Mouse (Mus musculus) limb, embryonic 13.5 days (tissue): Measurements from ENCODE around the gene Tas2r138. TPM values are rescaled to one million over a fixed set of nuclear protein-coding genes. Genes with fewer than 3 reads are reported as not detected.
"Not testable (repeated sequence)": the region's sequence is repeated elsewhere in the genome, so short reads cannot be mapped to it uniquely, and the experiment has no call there.

Source experiments
- ATAC-seq: fragments of 200-750 bp; cut with Nextera tagmentation; 2 replicates; pipeline ENCODE4 v1.8.0; 2017; ENCODE audit warnings: low read depth, moderate number of reproducible peaks, moderate TSS enrichment; ENCODE audit not compliant: low FRiP score
- H3K27ac ChIP-seq: fragments of 300-500 bp; sonication (generic); 2 replicates; pipeline ENCODE4 v1.5.1; 2015; ENCODE audit warnings: inconsistent platforms, mild to moderate bottlenecking, moderate library complexity
- H3K27me3 ChIP-seq: fragments of 300-500 bp; sonication (generic); 2 replicates; pipeline ENCODE4 v1.6.1; 2015; ENCODE audit warnings: mild to moderate bottlenecking, inconsistent platforms
- H3K36me3 ChIP-seq: fragments of 300-500 bp; sonication (generic); 2 replicates; pipeline ENCODE4 v1.6.1; 2015; ENCODE audit warnings: inconsistent platforms, mild to moderate bottlenecking, moderate library complexity
- H3K4me1 ChIP-seq: fragments of 300-500 bp; sonication (generic); 2 replicates; pipeline ENCODE4 v1.6.1; 2015; ENCODE audit warnings: inconsistent platforms
- H3K4me2 ChIP-seq: fragments of 300-500 bp; sonication (generic); replicated peaks from 2 replicates; pipeline ENCODE4 v1.6.1; 2015; ENCODE audit warnings: inconsistent platforms, mild to moderate bottlenecking, moderate library complexity
- H3K4me3 ChIP-seq: fragments of 300-500 bp; sonication (generic); 2 replicates; pipeline ENCODE4 v1.5.1; 2015; ENCODE audit warnings: moderate library complexity, mild to moderate bottlenecking, inconsistent platforms
- H3K9ac ChIP-seq: fragments of 300-500 bp; sonication (generic); 2 replicates; pipeline ENCODE4 v1.6.1; 2015; ENCODE audit warnings: mild to moderate bottlenecking, inconsistent platforms
- H3K9me3 ChIP-seq: fragments of 300-500 bp; sonication (generic); 2 replicates; pipeline ENCODE4 v1.6.1; 2016; ENCODE audit warnings: inconsistent platforms
- WGBS: fragments of 180-500 bp; shearing (Covaris S2); methylation state at CpG from one replicate; pipeline ENCODE4 v1.1.7; 2015; 5-methylcytosine and 5-hydroxymethylcytosine counted together
- polyA plus RNA-seq: library from polyadenylated mRNA; unstranded; fragments of >200 nt; fragmentation: Nextera tagmentation; extraction: Ambion mirVana; gene quantifications from 2 replicates; pipeline ENCODE4 v1.2.1, GENCODE M21; 2015

Gene Tas2r138
- polyA plus RNA-seq, 1 experiment from 2014 or later: not detected

DNA sequence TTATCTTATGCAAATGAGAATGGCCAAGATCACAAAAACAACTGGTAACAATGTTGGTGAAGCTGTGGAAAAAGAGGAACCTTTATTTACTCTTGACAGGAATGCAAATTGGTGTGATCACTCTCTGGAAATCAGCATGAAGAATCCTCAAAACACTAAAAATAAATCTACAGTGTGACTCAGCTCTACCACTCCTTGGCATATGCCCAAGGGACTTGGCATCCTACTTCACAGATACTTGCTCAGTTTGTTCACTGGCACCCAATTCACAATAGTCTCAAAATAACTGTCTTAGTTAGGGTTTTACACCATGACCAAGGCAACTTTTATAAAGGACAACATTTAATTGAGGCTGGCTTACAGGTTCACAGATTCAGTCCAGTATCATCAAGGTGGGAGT lies 5.7 kb downstream of the Tas2r138 start:
- ATAC-seq: no peak
- no peaks in the 10 kb centered on the region for H3K27me3 ChIP-seq
- H3K9me3 ChIP-seq: no peaks in the 10 kb centered on the region
- no peak overlapping the region for H3K9ac ChIP-seq
- no peak overlapping the region for H3K27ac ChIP-seq
- no peak overlapping the region for H3K4me2 ChIP-seq
- no peaks in the 10 kb centered on the region for H3K36me3 ChIP-seq
- no peaks in the 10 kb centered on the region for H3K4me1 ChIP-seq
- H3K4me3 ChIP-seq: no peak overlapping the region

DNA sequence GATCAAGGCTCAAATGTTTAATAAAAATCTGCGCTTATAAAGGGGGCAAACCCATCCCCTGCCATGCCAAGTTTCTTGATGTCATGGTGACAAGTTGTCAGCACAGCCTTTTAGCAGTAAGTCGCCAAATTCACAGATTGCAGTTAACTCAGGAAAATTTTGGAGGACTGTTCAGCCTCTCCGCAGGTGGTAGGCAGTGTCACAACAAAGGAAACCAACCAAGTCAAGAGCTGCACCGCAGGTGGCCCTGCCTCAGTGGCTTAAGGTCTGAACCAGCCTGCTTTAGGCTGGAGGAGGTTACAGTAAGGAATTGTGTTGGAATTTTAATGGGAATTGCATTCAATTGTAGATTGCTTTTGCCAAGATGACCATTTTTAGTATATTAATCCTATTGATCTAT lies 14.6 kb downstream of the Tas2r138 start:
- H3K9me3 ChIP-seq, ATAC-seq, H3K9ac ChIP-seq, H3K36me3 ChIP-seq, H3K4me1 ChIP-seq, H3K27ac ChIP-seq, H3K27me3 ChIP-seq, H3K4me3 ChIP-seq, H3K4me2 ChIP-seq: not testable (repeated sequence)
- WGBS: 28% methylated on average over 4 of the region's 4 CpGs

DNA sequence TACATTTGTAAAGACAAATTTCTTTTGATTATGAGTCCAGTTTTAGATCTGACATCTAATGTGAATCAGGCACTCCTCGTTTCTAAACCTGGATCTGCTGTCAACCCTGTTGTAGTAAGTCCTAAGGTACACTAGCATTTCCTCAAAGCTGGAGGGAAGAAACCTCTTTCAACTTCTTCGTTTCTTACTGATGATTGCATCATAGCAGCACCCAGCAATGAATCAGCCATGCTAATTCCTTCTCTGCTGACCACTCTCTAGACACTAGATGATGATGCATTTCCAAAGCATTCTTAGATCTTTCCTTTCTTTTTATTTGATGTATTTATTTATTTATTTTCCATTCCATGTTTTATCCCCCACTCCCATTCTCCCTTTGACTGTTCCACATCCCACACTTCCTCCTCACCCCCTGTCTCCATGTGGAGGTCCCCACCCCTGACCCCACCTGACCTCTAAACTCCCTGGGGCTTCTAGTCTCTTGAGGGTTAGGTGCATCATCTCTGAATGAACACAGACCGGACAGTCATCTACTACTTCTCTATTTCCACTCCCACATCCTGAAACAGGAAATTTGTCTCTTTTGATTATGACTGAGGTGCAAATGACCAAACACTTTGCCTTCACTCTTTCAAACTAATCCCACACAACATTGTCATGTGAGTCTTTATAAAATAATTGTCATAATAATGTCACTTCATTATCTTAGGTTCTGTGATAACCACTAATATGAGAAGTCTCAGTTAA lies 18.1 kb downstream of the Tas2r138 start:
- 65% methylated on average over 3 of the region's 3 CpGs for WGBS
- no peak overlapping the region for H3K4me2 ChIP-seq
- no peaks in the 10 kb centered on the region for H3K4me1 ChIP-seq
- H3K36me3 ChIP-seq: no peaks in the 10 kb centered on the region
- no peak for ATAC-seq
- no peak overlapping the region for H3K27ac ChIP-seq
- H3K9ac ChIP-seq: no peak overlapping the region
- no peaks in the 10 kb centered on the region for H3K27me3 ChIP-seq
- no peak overlapping the region for H3K4me3 ChIP-seq
- H3K9me3 ChIP-seq: no peaks in the 10 kb centered on the region

DNA sequence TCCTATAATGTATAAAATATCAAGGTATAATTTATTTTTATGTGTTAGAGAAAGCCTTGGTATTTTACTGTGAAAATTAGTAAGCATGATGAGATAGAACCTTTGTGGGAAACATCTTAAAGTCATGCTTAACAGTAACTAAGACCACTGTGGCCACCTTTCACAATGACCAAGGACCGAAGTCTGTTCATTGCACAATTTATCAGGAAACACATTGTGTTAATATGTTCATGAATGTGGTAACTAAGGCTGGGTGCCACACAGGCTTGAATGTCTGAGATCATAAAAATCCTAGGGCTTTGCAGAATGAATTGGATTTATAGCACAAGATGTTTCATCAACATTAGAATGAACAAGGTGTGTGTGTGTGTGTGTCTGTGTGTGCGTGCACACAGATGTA lies 24.8 kb downstream of the Tas2r138 start:
- WGBS: 90% methylated on average over 2 of the region's 2 CpGs
- H3K4me2 ChIP-seq: no peak overlapping the region
- H3K9me3 ChIP-seq: no peaks in the 10 kb centered on the region
- H3K36me3 ChIP-seq: no peaks in the 10 kb centered on the region
- H3K27me3 ChIP-seq: no peaks in the 10 kb centered on the region
- no peak overlapping the region for H3K27ac ChIP-seq
- no peak overlapping the region for H3K9ac ChIP-seq
- H3K4me1 ChIP-seq: no peaks in the 10 kb centered on the region
- no peak overlapping the region for H3K4me3 ChIP-seq
- no peak for ATAC-seq

DNA sequence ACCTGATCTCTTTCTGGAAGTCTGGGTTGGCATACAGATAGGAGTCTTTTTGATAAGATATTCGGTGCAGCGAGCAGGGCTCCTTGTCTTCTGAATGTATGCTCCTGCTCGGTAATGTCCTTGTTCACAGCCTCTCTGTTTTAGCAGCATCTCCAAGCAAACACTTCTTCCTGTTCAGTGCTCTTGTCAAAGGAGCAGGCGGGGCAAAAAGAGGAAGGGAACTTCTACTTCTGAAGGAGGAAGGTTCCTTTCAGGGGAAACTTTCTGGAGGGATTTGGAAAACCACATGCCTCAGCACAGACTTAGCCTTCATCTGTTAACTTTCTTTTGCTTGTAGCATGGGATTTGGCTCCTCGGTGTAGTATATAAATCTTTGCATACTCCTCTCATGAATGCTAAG lies 27.5 kb downstream of the Tas2r138 start, which contains the start of gene Clec5a:
TSS of gene Clec5a (minus strand) at position 177 of the 400 bp plus-strand sequence.
- Histone ChIP-seq H3K9me3 (no peaks in the 10 kb centered on the region), H3K4me1 (no peaks in the 10 kb centered on the region), H3K27me3 (no peaks in the 10 kb centered on the region), H3K36me3 (no peaks in the 10 kb centered on the region), H3K4me3 (no peak within 1 kb of the TSS), H3K9ac (no peak within 1 kb of the TSS), H3K4me2 (no peak within 1 kb of the TSS), H3K27ac (no peak within 1 kb of the TSS)
- 83% methylated on average over 5 of the region's 5 CpGs for WGBS
- no peak for ATAC-seq

DNA sequence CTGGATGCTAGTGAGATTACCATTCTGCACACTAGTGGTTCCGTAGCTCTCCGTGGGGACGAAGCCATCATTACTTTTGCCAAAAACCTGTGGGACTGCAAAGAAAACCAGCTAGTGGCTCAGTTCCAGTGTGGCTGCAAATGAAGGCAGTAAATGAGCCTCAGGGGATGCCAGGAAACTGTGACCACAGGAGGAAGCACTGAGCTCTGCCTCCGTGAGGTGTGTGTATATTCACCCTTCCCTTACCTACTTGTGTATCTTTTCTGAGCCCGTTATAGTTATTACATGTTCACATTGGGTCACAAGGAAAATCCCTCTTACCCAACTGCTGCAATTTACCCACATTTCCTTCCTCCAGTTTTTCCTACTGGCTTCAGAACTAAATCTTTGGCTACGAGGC lies 28.8 kb downstream of the Tas2r138 start:
- no peak overlapping the region for H3K4me3 ChIP-seq
- ATAC-seq: no peak
- 73% methylated on average over 6 of the region's 6 CpGs for WGBS
- no peaks in the 10 kb centered on the region for H3K36me3 ChIP-seq
- H3K27ac ChIP-seq: no peak overlapping the region
- no peak overlapping the region for H3K4me2 ChIP-seq
- H3K27me3 ChIP-seq: no peaks in the 10 kb centered on the region
- H3K4me1 ChIP-seq: no peaks in the 10 kb centered on the region
- no peak overlapping the region for H3K9ac ChIP-seq
- no peaks in the 10 kb centered on the region for H3K9me3 ChIP-seq

DNA sequence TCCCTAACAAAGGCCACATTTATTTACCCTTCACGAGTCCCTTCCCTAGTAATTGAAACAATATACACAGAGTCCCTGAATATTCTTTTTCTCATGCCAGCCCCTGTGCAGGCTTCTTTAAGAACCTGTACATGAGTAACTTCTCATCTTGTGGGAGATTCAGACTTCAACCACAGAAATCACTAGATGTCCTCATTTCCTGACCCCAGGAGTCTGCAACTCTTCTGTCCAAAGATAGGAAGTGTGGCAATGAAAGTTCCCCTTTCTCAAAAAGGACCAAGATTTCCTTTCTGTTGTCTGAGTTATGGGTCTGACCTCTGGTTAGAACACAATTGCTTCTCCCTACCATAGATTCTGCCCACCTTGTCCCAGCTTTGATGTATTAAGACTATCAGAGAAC lies 36.8 kb downstream of the Tas2r138 start:
- Histone ChIP-seq H3K27ac (no peak overlapping the region), H3K27me3 (no peaks in the 10 kb centered on the region), H3K4me1 (no peaks in the 10 kb centered on the region), H3K9ac (no peak overlapping the region), H3K4me3 (no peak overlapping the region), H3K9me3 (no peaks in the 10 kb centered on the region), H3K4me2 (no peak overlapping the region), H3K36me3 (no peaks in the 10 kb centered on the region)
- WGBS: 73% methylated on average over 1 of the region's 1 CpGs
- ATAC-seq: no peak

DNA sequence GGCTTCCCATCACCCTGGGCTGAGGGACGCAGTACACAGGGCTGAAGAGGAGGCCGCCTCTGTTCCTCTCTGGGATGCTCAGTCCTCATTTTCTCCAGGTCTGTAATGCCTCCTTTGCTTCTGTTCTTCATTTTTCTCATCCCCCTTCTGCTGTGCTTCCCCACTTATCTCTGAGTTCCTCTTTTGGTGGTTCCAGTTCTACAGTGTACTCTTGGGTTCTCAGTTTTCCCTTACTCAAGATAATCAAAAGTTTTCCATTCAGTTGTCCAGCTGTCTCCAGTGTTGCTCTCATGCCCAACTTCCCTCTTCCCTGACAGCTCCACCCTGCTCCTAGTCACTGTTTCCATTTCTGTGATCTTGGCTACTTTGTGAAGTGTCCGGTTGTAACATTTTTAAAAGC lies 39.5 kb downstream of the Tas2r138 start:
- Histone ChIP-seq H3K4me3 (no peak overlapping the region), H3K4me1 (no peaks in the 10 kb centered on the region), H3K4me2 (no peak overlapping the region), H3K27me3 (no peaks in the 10 kb centered on the region), H3K9ac (no peak overlapping the region), H3K27ac (no peak overlapping the region), H3K9me3 (no peaks in the 10 kb centered on the region), H3K36me3 (no peaks in the 10 kb centered on the region)
- 60% methylated on average over 3 of the region's 3 CpGs for WGBS
- ATAC-seq: no peak

DNA sequence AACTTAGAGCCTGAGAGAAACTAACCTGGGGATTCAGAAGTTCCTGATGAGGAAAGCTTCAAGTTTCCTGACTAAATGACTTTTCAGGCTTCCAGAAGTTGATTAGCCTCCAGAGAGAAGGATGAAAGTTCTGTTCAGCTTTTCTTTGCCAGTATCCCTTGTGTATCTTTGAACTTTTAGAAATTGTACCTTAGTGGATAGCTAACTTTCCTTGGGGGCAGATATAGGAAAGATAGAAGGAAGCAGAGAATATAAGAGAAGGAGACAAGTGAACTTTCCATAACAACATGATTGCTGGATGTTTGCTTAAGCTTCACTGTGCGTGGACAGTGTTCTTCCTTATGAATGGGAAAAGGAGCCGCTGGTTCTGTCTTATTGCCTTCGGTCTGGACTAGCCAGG lies 43.9 kb downstream of the Tas2r138 start, which contains the start of gene Olfr460:
TSS of gene Olfr460 (plus strand) at position 301 of the 400 bp plus-strand sequence.
- Histone ChIP-seq H3K4me3 (no peak within 1 kb of the TSS), H3K4me2 (no peak within 1 kb of the TSS), H3K9ac (no peak within 1 kb of the TSS), H3K9me3 (no peaks in the 10 kb centered on the region), H3K36me3 (no peaks in the 10 kb centered on the region), H3K4me1 (no peaks in the 10 kb centered on the region), H3K27ac (no peak within 1 kb of the TSS), H3K27me3 (no peaks in the 10 kb centered on the region)
- 91% methylated on average over 3 of the region's 3 CpGs for WGBS
- no peak for ATAC-seq

Other genes starting within 250 kb of the Tas2r138 start
- gene E330009J07Rik, start 177.2 kb downstream of the Tas2r138 start, polyA plus RNA-seq: 9.3 and 10.1 TPM in 2 replicates
- gene Wee2, start 174.2 kb downstream of the Tas2r138 start, polyA plus RNA-seq: not detected in 2 replicates
- gene Ssbp1, start 142.0 kb downstream of the Tas2r138 start, polyA plus RNA-seq: 180 and 194 TPM in 2 replicates
- gene Tas2r137, start 122.1 kb downstream of the Tas2r138 start, polyA plus RNA-seq: not detected in 2 replicates
- not detected in 2 replicates for gene Tas2r108, start 119.8 kb downstream of the Tas2r138 start, polyA plus RNA-seq
- not detected in 2 replicates for gene Prss37, start 93.8 kb downstream of the Tas2r138 start, polyA plus RNA-seq
- 0.03 and 0.04 TPM in 2 replicates for gene Olfr461, start 58.3 kb downstream of the Tas2r138 start, polyA plus RNA-seq
- gene Olfr460, start 43.8 kb downstream of the Tas2r138 start, polyA plus RNA-seq: not detected in 2 replicates
- gene Clec5a, start 27.5 kb downstream of the Tas2r138 start, polyA plus RNA-seq: 1.2 TPM in 2 replicates
- gene Mgam, start 15.5 kb upstream of the Tas2r138 start, polyA plus RNA-seq: 0.20 and 0.23 TPM in 2 replicates